Mouse (Mus musculus): ENCODE results near the gene Cbwd1.

Gene Cbwd1

GRCm38 (mm10) chr19:24977991-24978390 lies 16.6 kb upstream of the Cbwd1 start:
- no peak for DNase-seq (ENCODE audit: low spot score)

GRCm38 (mm10) chr19:24972701-24973390 lies 11.4 kb upstream of the Cbwd1 start:
- no peak for DNase-seq (ENCODE audit: low spot score)

GRCm38 (mm10) chr19:24971307-24971706 lies 9.9 kb upstream of the Cbwd1 start:
- DNase-seq (ENCODE audit: low spot score): no peak

- DNase-seq (ENCODE audit: low spot score): no peak
These were observed 5.5 kb upstream of the Cbwd1 start for GRCm38 (mm10) chr19:24966941-24967340.

GRCm38 (mm10) chr19:24966203-24966602 lies 4.8 kb upstream of the Cbwd1 start:
- no peak for DNase-seq (ENCODE audit: low spot score)

- no peak for DNase-seq (ENCODE audit: low spot score)
These were observed 2.9 kb downstream of the Cbwd1 start for GRCm38 (mm10) chr19:24958531-24958930.

GRCm38 (mm10) chr19:24945521-24946262 lies 15.7 kb downstream of the Cbwd1 start:
- no peak for DNase-seq (ENCODE audit: low spot score)

- DNase-seq (ENCODE audit: low spot score): no peak
These were observed 24.3 kb downstream of the Cbwd1 start for GRCm38 (mm10) chr19:24937084-24937483.

- DNase-seq (ENCODE audit: low spot score): no peak
These were observed 32.4 kb downstream of the Cbwd1 start for GRCm38 (mm10) chr19:24929041-24929440.

GRCm38 (mm10) chr19:24920866-24921265 lies 40.5 kb downstream of the Cbwd1 start:
- no peak for DNase-seq (ENCODE audit: low spot score)

GRCm38 (mm10) chr19:24908385-24909155 lies 52.8 kb downstream of the Cbwd1 start:
- DNase-seq (ENCODE audit: low spot score): no peak

GRCm38 (mm10) chr19:24907655-24908054 lies 53.8 kb downstream of the Cbwd1 start:
- DNase-seq (ENCODE audit: low spot score): no peak

GRCm38 (mm10) chr19:24902821-24903220 lies 58.6 kb downstream of the Cbwd1 start:
- no peak for DNase-seq (ENCODE audit: low spot score)

- DNase-seq (ENCODE audit: low spot score): no peak
These were observed 59.2 kb downstream of the Cbwd1 start for GRCm38 (mm10) chr19:24902256-24902655.

- DNase-seq (ENCODE audit: low spot score): no peak
These were observed 59.7 kb downstream of the Cbwd1 start for GRCm38 (mm10) chr19:24901666-24902065.

- no peak for DNase-seq (ENCODE audit: low spot score)
These were observed 60.7 kb downstream of the Cbwd1 start, which contains the start of gene Foxd4 for GRCm38 (mm10) chr19:24900581-24901220. Foxd4 (minus strand) TSS chr19:24901197.

- DNase-seq (ENCODE audit: low spot score): no peak
These were observed 61.5 kb downstream of the Cbwd1 start for GRCm38 (mm10) chr19:24899578-24900544.

GRCm38 (mm10) chr19:24898737-24899577 lies 62.5 kb downstream of the Cbwd1 start:
- no peak for DNase-seq (ENCODE audit: low spot score)

GRCm38 (mm10) chr19:24897896-24898736 lies 63.3 kb downstream of the Cbwd1 start:
- DNase-seq (ENCODE audit: low spot score): no peak
